Mouse (Mus musculus): ENCODE measurements around the gene Specc1. TPM values are rescaled to one million over a fixed set of nuclear protein-coding genes. Genes with fewer than 3 reads are reported as not detected.

Specc1 gene
- polyA plus RNA-seq, 1 experiment = 28.9 TPM

DNA sequence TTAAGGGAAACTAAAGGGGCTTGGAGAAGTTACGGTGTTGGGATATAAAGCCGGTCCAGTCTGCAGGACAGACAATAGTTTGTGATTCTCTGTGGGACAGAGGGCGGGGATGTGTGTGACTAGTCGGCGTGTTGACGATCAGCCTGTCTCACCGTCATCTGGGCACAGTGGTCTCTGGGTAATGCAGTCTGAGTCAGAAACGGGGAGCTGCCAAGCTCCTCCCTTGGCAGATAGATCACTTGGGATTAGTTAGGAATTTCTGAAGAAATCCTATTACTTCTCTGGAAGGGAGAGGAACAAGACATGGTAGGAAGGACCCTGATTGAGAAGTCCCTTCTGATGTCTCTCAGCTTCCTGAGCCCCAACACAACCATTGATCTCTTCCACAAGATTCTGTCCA is 287.3 kb downstream of the Specc1 start:
- Histone ChIP-seq H3K4me1 (ENCODE audit: control insufficient read depth, insufficient read depth, insufficient read length) (peaks cover under 1% of the 10 kb centered on the region; the same call in 1 of the 2 replicates), H3K4me3 (ENCODE audit: extremely low read depth, insufficient read depth, insufficient read length) (no peak overlapping the region), H3K36me3 (ENCODE audit: control insufficient read depth, insufficient read depth, low read length) (no peaks in the 10 kb centered on the region), H3K27ac (ENCODE audit: insufficient read depth, low read length) (no peak overlapping the region), H3K27me3 (ENCODE audit: control insufficient read depth, insufficient read depth, low read length) (peaks cover 6% of the 10 kb centered on the region)
- DNase-seq (ENCODE audit: low read depth in 1 of 2, low spot score in 2 of 2) = no peak
- 88% methylated on average over 8 of the region's 8 CpGs for WGBS
- no peak for TF ChIP-seq CTCF (IDR thresholded peaks at IDR 0.05; ENCODE audit: extremely low read depth, insufficient read depth, insufficient read length, insufficient replicate concordance)
- no peak for TF ChIP-seq POLR2A (IDR thresholded peaks at IDR 0.05; ENCODE audit: low read depth, low read length)

DNA sequence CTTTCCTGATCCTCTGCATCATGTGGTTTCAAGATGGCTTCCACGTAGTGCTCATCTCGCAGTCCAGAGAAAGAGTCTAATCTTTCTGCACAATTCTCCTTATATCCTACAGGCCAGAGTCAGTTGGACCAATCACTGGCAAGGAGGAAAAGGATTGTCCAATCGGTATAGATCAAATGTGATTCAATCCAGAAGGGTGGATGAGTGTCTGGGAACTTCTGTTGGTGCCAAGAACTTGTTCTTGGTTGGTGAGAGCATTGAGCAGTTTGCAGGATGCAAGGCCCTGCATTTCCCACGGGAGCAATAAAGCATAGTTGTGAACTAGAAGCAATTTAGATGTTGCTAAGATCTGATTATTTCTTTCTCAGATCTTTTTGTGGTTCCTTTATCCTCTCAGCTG is 287.9 kb downstream of the Specc1 start:
- no peak for TF ChIP-seq POLR2A (IDR thresholded peaks at IDR 0.05; ENCODE audit: low read depth, low read length)
- no peak for TF ChIP-seq CTCF (IDR thresholded peaks at IDR 0.05; ENCODE audit: extremely low read depth, insufficient read depth, insufficient read length, insufficient replicate concordance)
- DNase-seq (ENCODE audit: low read depth in 1 of 2, low spot score in 2 of 2) = no peak
- peaks cover 6% of the 10 kb centered on the region for H3K27me3 ChIP-seq (ENCODE audit: control insufficient read depth, insufficient read depth, low read length)
- H3K36me3 ChIP-seq (ENCODE audit: control insufficient read depth, insufficient read depth, low read length) = no peaks in the 10 kb centered on the region
- no peak overlapping the region for H3K4me3 ChIP-seq (ENCODE audit: extremely low read depth, insufficient read depth, insufficient read length)
- H3K4me1 ChIP-seq (ENCODE audit: control insufficient read depth, insufficient read depth, insufficient read length) = peaks cover 5% of the 10 kb centered on the region
- 82% methylated on average over 4 of the region's 4 CpGs for WGBS
- no peak overlapping the region for H3K27ac ChIP-seq (ENCODE audit: insufficient read depth, low read length)

DNA sequence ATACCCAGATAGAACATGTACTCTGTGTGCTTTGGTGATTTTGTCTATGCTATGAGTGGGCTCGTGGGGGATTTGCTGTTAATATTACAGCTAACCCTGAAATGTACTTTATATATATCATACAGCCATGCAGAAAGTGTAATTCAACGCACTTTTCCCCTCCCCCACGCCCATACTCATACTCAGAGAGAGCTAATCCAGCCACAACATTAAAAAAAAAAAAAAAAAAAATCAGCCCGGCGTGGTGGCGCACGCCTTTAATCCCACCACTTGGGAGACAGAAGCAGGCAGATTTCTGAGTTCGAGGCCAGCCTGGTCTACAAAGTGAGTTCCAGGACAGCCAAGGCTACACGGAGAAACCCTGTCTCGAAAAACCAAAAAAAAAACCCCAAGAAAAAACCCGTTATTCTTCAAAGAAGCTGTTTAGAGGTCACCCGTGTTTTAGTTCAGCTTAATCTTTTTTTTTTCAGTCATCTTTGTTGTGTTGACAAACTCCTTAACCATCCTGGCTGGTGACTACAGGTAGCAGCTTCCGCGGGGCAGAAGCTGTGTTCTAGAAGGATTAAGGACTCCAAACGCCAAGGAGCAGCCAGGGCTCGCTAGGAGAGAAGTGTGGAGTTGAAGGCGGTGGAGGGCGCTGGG is 291.3 kb downstream of the Specc1 start:
- Histone ChIP-seq H3K27ac (ENCODE audit: insufficient read depth, low read length) (no peak overlapping the region), H3K4me3 (ENCODE audit: extremely low read depth, insufficient read depth, insufficient read length) (peak overlapping the region; percentile 51; the same call in 1 of the 2 replicates), H3K4me1 (ENCODE audit: control insufficient read depth, insufficient read depth, insufficient read length) (peaks cover 5% of the 10 kb centered on the region), H3K36me3 (ENCODE audit: control insufficient read depth, insufficient read depth, low read length) (no peaks in the 10 kb centered on the region), H3K27me3 (ENCODE audit: control insufficient read depth, insufficient read depth, low read length) (peaks cover 8% of the 10 kb centered on the region)
- TF ChIP-seq POLR2A (IDR thresholded peaks at IDR 0.05; ENCODE audit: low read depth, low read length) (no peak), CTCF (IDR thresholded peaks at IDR 0.05; ENCODE audit: extremely low read depth, insufficient read depth, insufficient read length, insufficient replicate concordance) (no peak)
- no peak for DNase-seq (ENCODE audit: low read depth in 1 of 2, low spot score in 2 of 2)
- 31% methylated on average over 18 of the region's 18 CpGs for WGBS

DNA sequence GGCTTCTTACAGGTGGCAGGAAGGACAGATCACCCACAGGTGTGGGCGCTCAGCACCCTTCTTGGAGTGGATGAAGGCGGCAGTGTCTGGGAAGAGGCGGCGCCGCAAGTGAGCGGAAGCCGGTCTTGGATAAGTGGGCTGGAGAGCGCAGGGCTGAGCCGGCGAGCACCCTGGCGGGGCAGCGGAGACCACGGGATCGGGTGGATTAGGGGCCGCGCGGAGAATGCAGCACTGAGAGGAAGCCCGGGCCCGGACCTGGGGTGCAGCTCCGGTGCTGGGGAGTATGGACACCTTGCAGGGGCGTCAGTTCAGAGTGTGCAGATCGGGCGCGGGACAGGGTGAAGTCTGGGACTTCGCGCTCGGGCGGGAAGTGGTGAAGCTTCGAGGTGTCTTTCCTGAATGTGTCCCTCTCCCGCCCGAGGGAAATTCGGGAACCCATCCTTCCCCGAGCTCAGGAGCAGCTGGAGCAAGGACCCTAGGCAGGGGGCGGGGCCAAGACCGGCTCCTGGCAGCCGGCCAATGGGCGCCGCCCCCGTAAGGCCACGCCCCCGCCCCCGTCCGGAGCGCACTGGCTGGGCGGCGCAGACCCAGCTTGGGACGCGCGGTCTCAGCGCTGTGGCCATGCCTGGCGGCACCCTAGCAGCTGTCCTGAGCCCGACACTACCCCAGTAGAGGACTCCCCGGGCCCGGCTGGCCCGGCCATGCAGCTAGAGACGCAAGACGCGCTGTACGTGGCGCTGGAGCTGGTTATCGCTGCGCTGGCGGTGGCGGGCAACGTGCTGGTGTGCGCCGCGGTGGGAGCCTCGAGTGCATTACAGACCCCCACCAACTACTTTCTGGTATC is 292.1 kb downstream of the Specc1 start, which contains the start of gene Adora2b:
TSS of gene Adora2b (plus strand) at position 584 of the 844 bp plus-strand sequence.
- Histone ChIP-seq H3K4me1 (ENCODE audit: control insufficient read depth, insufficient read depth, insufficient read length) (peaks cover 5% of the 10 kb centered on the region), H3K27ac (ENCODE audit: insufficient read depth, low read length) (no peak within 1 kb of the TSS), H3K4me3 (ENCODE audit: extremely low read depth, insufficient read depth, insufficient read length) (peak within 1 kb of the TSS; percentile 51), H3K27me3 (ENCODE audit: control insufficient read depth, insufficient read depth, low read length) (peaks cover 8% of the 10 kb centered on the region), H3K36me3 (ENCODE audit: control insufficient read depth, insufficient read depth, low read length) (no peaks in the 10 kb centered on the region)
- WGBS = 1% methylated on average over 69 of the region's 69 CpGs
- DNase-seq (ENCODE audit: low read depth in 1 of 2, low spot score in 2 of 2) = peak in 1 of 2 experiments; percentile 21
- TF ChIP-seq POLR2A (IDR thresholded peaks at IDR 0.05; ENCODE audit: low read depth, low read length) (no peak), CTCF (IDR thresholded peaks at IDR 0.05; ENCODE audit: extremely low read depth, insufficient read depth, insufficient read length, insufficient replicate concordance) (no peak)

DNA sequence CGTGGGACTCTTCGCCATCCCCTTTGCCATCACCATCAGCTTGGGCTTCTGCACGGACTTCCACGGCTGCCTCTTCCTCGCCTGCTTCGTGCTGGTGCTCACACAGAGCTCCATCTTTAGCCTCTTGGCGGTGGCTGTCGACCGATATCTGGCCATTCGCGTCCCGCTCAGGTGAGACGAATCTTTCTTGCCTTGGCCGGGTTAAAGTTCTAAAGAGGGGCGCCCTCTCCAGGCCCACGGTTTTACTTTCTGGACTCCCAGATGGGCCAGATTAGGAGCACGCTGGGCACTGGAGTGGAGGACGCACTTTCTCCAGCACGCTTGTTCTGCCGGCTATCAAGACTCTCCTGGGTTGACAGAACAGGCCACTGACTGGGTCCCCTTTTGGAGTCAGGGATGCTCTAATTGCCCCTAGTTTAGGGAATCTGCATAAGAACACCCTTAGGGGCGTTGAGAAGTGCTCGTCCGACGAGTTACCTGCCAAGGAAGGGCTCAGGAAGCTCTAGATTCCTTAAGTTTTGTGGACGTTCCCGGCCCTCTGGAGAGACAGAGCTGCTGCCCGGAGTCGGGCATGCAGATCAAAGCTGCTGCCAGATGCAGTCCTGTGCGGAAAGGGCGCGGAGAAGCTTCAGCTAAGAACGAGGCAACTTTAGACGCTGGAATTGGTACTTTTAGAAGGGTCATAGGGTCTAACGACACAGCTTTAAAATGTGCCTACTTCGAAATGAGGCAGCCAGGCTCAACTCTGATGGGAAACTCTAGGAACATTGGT is 292.9 kb downstream of the Specc1 start:
- no peak for TF ChIP-seq CTCF (IDR thresholded peaks at IDR 0.05; ENCODE audit: extremely low read depth, insufficient read depth, insufficient read length, insufficient replicate concordance)
- TF ChIP-seq POLR2A (IDR thresholded peaks at IDR 0.05; ENCODE audit: low read depth, low read length) = no peak

DNA sequence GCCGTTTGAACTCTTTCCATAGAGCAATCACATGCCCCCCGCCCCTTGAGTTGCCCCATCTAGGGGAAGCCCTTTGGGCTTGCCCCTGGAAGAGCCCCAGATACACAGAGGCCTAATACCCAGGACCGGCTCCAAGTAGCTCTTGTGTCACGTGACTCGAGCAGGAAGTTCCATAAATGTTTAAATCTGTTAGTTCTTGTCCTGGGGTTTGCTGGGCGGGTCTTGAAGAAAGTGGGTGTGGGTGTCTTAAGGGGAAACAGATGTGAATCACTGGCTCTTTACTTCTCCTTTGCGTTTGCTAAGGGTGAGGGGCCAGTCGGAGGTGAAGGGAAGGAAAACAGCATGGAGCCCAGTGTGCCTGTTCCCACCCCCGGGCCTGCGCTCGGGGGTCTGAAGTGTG is 294.5 kb downstream of the Specc1 start:
- TF ChIP-seq CTCF (IDR thresholded peaks at IDR 0.05; ENCODE audit: extremely low read depth, insufficient read depth, insufficient read length, insufficient replicate concordance) (no peak), POLR2A (IDR thresholded peaks at IDR 0.05; ENCODE audit: low read depth, low read length) (no peak)
- DNase-seq (ENCODE audit: low read depth in 1 of 2, low spot score in 2 of 2) = no peak
- no peaks in the 10 kb centered on the region for H3K36me3 ChIP-seq (ENCODE audit: control insufficient read depth, insufficient read depth, low read length)
- H3K27ac ChIP-seq (ENCODE audit: insufficient read depth, low read length) = no peak overlapping the region
- peaks cover 8% of the 10 kb centered on the region for H3K27me3 ChIP-seq (ENCODE audit: control insufficient read depth, insufficient read depth, low read length)
- no peak overlapping the region for H3K4me3 ChIP-seq (ENCODE audit: extremely low read depth, insufficient read depth, insufficient read length)
- WGBS = 14% methylated on average over 11 of the region's 11 CpGs
- H3K4me1 ChIP-seq (ENCODE audit: control insufficient read depth, insufficient read depth, insufficient read length) = peaks cover 5% of the 10 kb centered on the region

More for the DNA sequence above, 292.9 kb downstream of the Specc1 start:
- Histone ChIP-seq H3K36me3 (ENCODE audit: control insufficient read depth, insufficient read depth, low read length) (no peaks in the 10 kb centered on the region), H3K4me3 (ENCODE audit: extremely low read depth, insufficient read depth, insufficient read length) (peak overlapping the region; percentile 51; the same call in 1 of the 2 replicates), H3K4me1 (ENCODE audit: control insufficient read depth, insufficient read depth, insufficient read length) (peaks cover 5% of the 10 kb centered on the region), H3K27ac (ENCODE audit: insufficient read depth, low read length) (no peak overlapping the region), H3K27me3 (ENCODE audit: control insufficient read depth, insufficient read depth, low read length) (peaks cover 8% of the 10 kb centered on the region)
- DNase-seq (ENCODE audit: low read depth in 1 of 2, low spot score in 2 of 2) = no peak
- WGBS = 14% methylated on average over 35 of the region's 35 CpGs

Data from spleen, adult 2 months (tissue).